Mouse (Mus musculus) intestine, embryonic 15.5 days (tissue): ENCODE measurements around the gene Pik3ap1. TPM values are rescaled to one million over a fixed set of nuclear protein-coding genes. Genes with fewer than 3 reads are reported as not detected.

Source experiments
- ATAC-seq: fragments of 200-750 bp; cut with Nextera tagmentation; 2 replicates; pipeline ENCODE4 v1.8.0; 2017; ENCODE audit warnings: moderate TSS enrichment, moderate library complexity
- H3K27ac ChIP-seq: fragments of 300-500 bp; sonication (generic); 2 replicates; pipeline ENCODE4 v1.5.1; 2015; ENCODE audit warnings: mild to moderate bottlenecking, inconsistent platforms
- H3K27me3 ChIP-seq: fragments of 300-500 bp; sonication (generic); replicated peaks from 2 replicates; pipeline ENCODE4 v1.6.1; 2015; ENCODE audit warnings: inconsistent platforms
- H3K36me3 ChIP-seq: fragments of 300-500 bp; sonication (generic); 2 replicates; pipeline ENCODE4 v1.6.1; 2015; ENCODE audit warnings: inconsistent platforms
- H3K4me1 ChIP-seq: fragments of 300-500 bp; sonication (generic); replicated peaks from 2 replicates; pipeline ENCODE4 v1.6.1; 2015; ENCODE audit warnings: inconsistent platforms
- H3K4me2 ChIP-seq: fragments of 300-500 bp; sonication (generic); replicated peaks from 2 replicates; pipeline ENCODE4 v1.6.1; 2015; ENCODE audit warnings: mild to moderate bottlenecking, inconsistent platforms
- H3K4me3 ChIP-seq: fragments of 300-500 bp; sonication (generic); replicated peaks from 2 replicates; pipeline ENCODE4 v1.5.1; 2015; ENCODE audit warnings: inconsistent platforms
- H3K9ac ChIP-seq: fragments of 300-500 bp; sonication (generic); 2 replicates; pipeline ENCODE4 v1.6.1; 2015; ENCODE audit warnings: inconsistent platforms
- H3K9me3 ChIP-seq: fragments of 300-500 bp; sonication (generic); 2 replicates; pipeline ENCODE4 v1.6.1; 2016; ENCODE audit warnings: inconsistent platforms
- WGBS: fragments of 180-500 bp; shearing (Covaris S2); methylation state at CpG from one replicate; pipeline ENCODE4 v1.1.7; 2015; 5-methylcytosine and 5-hydroxymethylcytosine counted together
- polyA plus RNA-seq: library from polyadenylated mRNA; unstranded; fragments of >200 nt; fragmentation: Nextera tagmentation; extraction: Ambion mirVana; gene quantifications from 2 replicates; pipeline ENCODE4 v1.2.1, GENCODE M21; 2015

Pik3ap1 gene
- polyA plus RNA-seq, 1 experiment from 2014 or later, result 6.4 TPM

DNA sequence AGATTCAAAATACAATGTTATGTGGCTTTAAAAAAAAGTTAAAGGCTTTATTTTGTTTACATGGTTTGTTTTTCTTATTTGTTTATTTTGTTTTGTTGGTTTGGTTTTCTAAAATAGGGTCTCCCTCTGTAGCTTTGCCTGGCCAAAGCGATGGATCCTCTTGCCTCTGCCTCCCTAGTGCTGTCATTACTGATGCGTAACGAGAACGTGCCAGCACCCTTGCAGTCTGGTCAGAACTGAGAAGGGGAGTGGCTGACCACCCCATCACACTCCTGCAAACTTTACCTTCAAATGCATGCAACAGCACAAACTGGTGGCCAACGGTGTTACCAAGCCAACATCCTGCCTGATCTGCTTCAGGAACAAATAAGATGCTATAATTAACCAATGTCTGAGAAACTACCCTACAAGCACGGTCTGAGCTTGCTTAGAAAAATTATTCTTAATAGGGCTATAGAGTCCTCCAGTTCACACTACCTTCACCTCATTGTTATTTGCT is 42.3 kb downstream of the Pik3ap1 start:
- H3K4me3 ChIP-seq, result no peak overlapping the region
- H3K27ac ChIP-seq, result no peak overlapping the region
- no peaks in the 10 kb centered on the region for H3K9me3 ChIP-seq
- no peak for ATAC-seq
- H3K4me1 ChIP-seq, result peaks cover 13% of the 10 kb centered on the region; the same call in 1 of the 2 replicates
- H3K9ac ChIP-seq, result no peak overlapping the region
- H3K4me2 ChIP-seq, result no peak overlapping the region
- no peaks in the 10 kb centered on the region for H3K36me3 ChIP-seq
- WGBS, result 80% methylated on average over 6 of the region's 6 CpGs
- no peaks in the 10 kb centered on the region for H3K27me3 ChIP-seq

DNA sequence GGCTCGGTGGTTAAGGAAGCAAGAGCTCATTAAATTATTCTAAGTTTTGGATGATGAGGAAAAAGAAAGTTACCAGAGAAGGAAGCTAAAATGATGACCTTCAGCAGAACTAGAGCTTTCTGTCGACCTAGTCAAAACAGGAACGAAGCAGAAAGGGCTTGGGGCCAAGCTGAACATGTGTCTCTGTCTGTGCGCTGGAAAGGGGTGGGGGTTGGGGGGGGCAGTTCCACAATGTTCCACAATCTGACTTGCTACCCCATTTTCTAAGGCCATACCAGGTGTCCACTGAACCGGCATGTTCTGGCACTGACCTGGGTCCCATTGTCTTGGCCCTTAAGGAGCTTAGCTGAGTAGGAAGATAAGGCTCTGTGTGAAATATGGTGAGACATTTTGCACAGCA is 43.2 kb downstream of the Pik3ap1 start:
- Histone ChIP-seq H3K36me3 (no peaks in the 10 kb centered on the region), H3K4me2 (no peak overlapping the region), H3K9ac (no peak overlapping the region), H3K27me3 (no peaks in the 10 kb centered on the region), H3K4me3 (no peak overlapping the region), H3K9me3 (no peaks in the 10 kb centered on the region), H3K4me1 (peaks cover 13% of the 10 kb centered on the region; the same call in 1 of the 2 replicates), H3K27ac (no peak overlapping the region)
- 82% methylated on average over 5 of the region's 5 CpGs for WGBS
- ATAC-seq, result no peak

DNA sequence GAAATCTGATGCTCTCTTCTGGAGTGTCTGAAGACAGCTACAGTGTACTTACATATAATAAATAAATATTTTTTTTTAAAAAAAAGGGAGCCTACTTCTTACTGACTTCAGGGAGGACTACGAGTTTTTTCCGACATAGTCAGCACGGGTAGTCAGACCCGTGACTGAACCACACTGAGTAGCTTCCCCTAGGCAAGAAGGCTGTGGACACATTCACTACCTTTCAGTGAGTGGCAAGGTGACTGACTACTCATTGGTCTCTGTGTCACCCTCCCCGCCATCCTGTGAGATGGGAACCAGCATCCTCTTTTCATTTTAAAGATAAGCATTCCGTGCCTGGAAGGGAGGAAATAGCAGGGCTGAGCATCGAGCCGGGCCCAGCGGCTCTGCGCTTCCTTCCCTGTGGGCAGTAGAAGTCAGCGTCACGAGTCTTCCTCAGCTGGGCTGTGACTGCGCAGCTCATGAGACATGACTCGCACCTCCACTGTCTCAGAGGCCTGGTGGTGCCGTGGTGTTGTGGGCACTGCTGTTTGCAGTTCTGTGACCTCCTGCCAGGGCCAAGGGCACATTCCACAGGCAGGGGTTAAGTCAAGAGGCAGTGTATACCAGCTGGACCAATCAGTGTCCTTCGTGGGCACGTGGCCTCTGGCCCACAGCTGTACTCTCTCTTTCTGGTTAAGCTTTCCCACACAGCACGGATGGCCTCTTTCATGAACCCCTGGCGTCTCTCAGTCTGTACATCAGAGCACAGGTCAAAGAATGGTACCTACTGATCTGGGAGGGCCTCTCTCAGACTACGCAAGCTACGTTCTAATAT is 45.7 kb downstream of the Pik3ap1 start:
- 53% methylated on average over 21 of the region's 21 CpGs for WGBS
- Histone ChIP-seq H3K27me3 (no peaks in the 10 kb centered on the region), H3K4me2 (no peak overlapping the region), H3K9ac (no peak overlapping the region), H3K4me3 (no peak overlapping the region), H3K9me3 (no peaks in the 10 kb centered on the region), H3K4me1 (0 out of 2 replicates have a peak, but pooled peaks cover 2% of the 10 kb centered on the region), H3K27ac (no peak overlapping the region), H3K36me3 (no peaks in the 10 kb centered on the region)
- ATAC-seq, result peak; percentile 43; the same call in 1 of the 2 replicates

DNA sequence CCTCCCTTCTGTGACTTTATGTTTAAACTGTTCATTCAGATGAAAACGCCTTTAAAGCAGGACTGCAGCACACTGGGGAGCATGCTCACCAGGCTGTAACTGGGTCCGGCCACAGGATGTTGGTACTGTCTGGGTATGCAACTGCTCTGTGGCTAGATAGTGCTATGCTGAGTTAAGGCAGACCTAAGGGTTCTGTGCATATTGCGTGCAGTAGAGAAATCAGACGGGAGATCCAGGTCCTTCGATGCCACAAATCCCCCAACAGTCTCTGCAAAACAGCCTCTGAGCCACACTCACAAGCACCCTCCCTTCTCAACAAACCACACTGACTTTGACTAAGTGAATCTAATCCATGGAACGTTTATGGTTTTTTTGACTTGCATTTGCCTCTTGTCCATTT is 46.5 kb downstream of the Pik3ap1 start:
- H3K4me2 ChIP-seq, result no peak overlapping the region
- H3K36me3 ChIP-seq, result no peaks in the 10 kb centered on the region
- H3K9ac ChIP-seq, result no peak overlapping the region
- H3K4me1 ChIP-seq, result 0 out of 2 replicates have a peak, but pooled peaks cover 2% of the 10 kb centered on the region
- H3K27ac ChIP-seq, result no peak overlapping the region
- WGBS, result 75% methylated on average over 6 of the region's 6 CpGs
- H3K27me3 ChIP-seq, result no peaks in the 10 kb centered on the region
- ATAC-seq, result no peak
- no peak overlapping the region for H3K4me3 ChIP-seq
- H3K9me3 ChIP-seq, result no peaks in the 10 kb centered on the region

DNA sequence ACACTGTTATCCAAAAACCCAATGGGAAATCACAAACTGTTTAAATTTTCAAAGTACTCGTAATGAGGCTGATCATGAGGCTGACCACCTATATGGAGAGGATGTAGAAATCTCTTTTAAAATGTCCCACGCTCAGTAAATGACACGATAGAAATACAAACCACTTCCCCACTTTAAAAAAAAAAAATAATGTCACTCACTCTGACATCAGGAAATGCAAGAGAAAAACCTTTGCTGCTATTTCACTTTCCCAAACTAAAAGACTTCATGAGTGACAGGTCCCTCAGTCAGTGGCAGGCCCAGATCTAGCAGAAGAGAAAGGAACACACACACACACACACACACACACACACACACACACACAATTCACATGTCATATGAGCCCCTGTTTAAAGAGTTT is 49.2 kb downstream of the Pik3ap1 start:
- 84% methylated on average over 3 of the region's 3 CpGs for WGBS
- Histone ChIP-seq H3K36me3 (no peaks in the 10 kb centered on the region), H3K9ac (no peak overlapping the region), H3K27me3 (no peaks in the 10 kb centered on the region), H3K9me3 (no peaks in the 10 kb centered on the region), H3K4me2 (no peak overlapping the region), H3K27ac (no peak overlapping the region), H3K4me3 (no peak overlapping the region), H3K4me1 (0 out of 2 replicates have a peak, but pooled peaks cover 2% of the 10 kb centered on the region)
- ATAC-seq, result no peak

DNA sequence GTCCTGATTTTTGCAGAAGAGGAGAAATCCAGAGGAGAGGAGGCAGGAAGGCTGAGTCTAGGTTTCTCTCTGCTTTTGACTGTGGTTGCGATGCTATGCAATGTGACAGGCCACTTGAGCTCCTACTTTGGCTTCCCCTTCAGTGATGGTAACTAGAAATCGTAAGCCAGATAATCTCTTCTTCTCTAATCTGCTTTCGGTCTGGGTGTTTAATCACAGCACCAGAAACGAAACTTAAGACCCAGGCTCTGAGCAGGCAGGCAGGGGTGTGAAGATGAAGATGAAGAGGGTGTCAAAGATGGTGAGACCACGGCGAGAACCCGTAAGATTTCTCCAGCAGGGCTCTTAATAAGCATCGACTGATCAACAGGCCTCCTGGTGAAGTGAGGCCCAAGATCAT is 51.9 kb downstream of the Pik3ap1 start:
- Histone ChIP-seq H3K36me3 (no peaks in the 10 kb centered on the region), H3K4me2 (no peak overlapping the region), H3K27me3 (no peaks in the 10 kb centered on the region), H3K4me1 (no peaks in the 10 kb centered on the region), H3K27ac (no peak overlapping the region), H3K4me3 (no peak overlapping the region), H3K9me3 (no peaks in the 10 kb centered on the region), H3K9ac (no peak overlapping the region)
- ATAC-seq, result no peak
- WGBS, result 85% methylated on average over 8 of the region's 8 CpGs

DNA sequence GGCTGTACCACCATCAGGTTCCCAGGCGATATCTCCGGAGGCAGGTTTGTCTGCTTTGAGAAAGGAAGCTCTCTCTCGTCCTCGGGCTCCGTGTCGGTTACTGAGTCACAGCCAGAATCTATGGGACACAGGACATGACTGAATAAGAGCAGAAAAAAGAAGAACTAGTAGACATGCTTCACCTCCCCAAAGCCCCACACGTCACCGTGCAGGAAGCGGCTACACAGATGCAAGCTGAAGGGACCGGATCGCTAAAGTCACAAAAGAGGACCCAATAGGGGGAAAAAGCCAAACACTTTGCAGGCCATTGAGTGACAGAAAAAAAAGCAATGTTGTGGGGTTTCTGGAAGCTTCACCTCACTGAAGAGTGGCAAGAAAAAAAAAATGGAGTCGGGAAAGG is 52.7 kb downstream of the Pik3ap1 start:
- no peak overlapping the region for H3K4me3 ChIP-seq
- no peaks in the 10 kb centered on the region for H3K9me3 ChIP-seq
- H3K27ac ChIP-seq, result no peak overlapping the region
- no peaks in the 10 kb centered on the region for H3K36me3 ChIP-seq
- 88% methylated on average over 12 of the region's 12 CpGs for WGBS
- no peak overlapping the region for H3K9ac ChIP-seq
- no peaks in the 10 kb centered on the region for H3K4me1 ChIP-seq
- H3K27me3 ChIP-seq, result no peaks in the 10 kb centered on the region
- no peak for ATAC-seq
- H3K4me2 ChIP-seq, result no peak overlapping the region

DNA sequence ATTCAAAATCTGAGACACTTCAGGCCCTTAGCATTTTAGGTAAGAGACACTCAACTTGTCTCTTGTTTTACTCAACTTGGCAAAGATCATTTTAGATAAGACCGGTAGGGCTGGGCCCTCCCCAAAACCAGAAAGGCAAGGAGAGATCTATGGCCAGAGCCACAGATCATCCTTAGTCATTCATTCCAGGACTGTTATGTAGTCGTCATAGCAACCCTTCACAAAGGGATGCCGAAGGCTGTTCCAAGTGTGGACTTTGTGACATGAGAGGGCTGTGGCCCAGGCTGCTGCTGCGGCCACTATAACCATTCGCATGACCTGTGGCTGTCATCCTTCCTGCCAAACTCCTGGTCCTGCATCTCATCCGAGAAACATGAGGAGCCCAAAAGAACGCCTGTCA is 54.5 kb downstream of the Pik3ap1 start:
- WGBS, result 77% methylated on average over 7 of the region's 7 CpGs
- Histone ChIP-seq H3K9ac (no peak overlapping the region), H3K36me3 (no peaks in the 10 kb centered on the region), H3K27ac (no peak overlapping the region), H3K27me3 (no peaks in the 10 kb centered on the region), H3K9me3 (no peaks in the 10 kb centered on the region), H3K4me1 (no peaks in the 10 kb centered on the region), H3K4me2 (no peak overlapping the region), H3K4me3 (no peak overlapping the region)
- no peak for ATAC-seq

DNA sequence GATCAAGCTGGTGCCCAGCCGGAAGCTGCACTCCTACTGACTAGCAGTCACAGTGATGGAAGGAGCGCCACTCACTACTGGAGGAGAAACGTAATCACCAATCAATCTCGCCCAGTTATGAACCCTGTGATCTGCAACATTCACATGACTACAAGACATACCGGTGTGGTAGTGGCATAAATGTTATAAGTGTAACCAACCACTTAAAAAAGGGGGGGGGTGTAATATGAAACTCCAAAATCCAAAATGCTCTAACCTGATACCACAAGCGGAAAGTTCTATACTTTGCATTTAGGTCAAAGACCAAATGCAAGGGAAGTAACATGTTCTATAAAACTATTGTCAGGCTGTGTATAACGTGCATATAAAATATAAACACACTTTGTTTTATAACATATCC is 54.9 kb downstream of the Pik3ap1 start:
- Histone ChIP-seq H3K4me1 (no peaks in the 10 kb centered on the region), H3K27ac (no peak overlapping the region), H3K27me3 (no peaks in the 10 kb centered on the region), H3K4me2 (no peak overlapping the region), H3K9me3 (no peaks in the 10 kb centered on the region), H3K36me3 (no peaks in the 10 kb centered on the region), H3K4me3 (no peak overlapping the region), H3K9ac (no peak overlapping the region)
- WGBS, result 94% methylated on average over 7 of the region's 7 CpGs
- ATAC-seq, result no peak

DNA sequence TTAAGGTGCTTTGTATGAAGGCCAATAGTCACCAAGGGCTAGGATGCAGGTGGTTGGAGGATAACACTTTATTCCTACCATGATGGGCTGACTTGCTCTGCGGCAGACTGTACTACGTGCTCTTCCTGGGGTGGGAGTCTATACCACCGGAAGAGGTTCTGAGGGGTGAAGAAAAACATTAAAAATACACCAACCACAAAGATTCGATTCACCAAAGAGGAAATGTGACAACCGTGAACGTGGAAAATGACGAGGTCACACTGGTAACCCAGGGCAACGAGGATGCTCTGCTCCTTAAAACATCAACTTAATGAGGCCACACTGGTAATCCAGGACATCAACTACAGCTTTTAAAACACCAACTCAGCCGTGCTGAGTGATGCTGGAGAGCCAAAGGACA is 56.2 kb downstream of the Pik3ap1 start:
- no peaks in the 10 kb centered on the region for H3K4me1 ChIP-seq
- no peak for ATAC-seq
- H3K27ac ChIP-seq, result no peak overlapping the region
- 85% methylated on average over 9 of the region's 9 CpGs for WGBS
- no peak overlapping the region for H3K9ac ChIP-seq
- H3K9me3 ChIP-seq, result no peaks in the 10 kb centered on the region
- no peaks in the 10 kb centered on the region for H3K27me3 ChIP-seq
- H3K4me3 ChIP-seq, result no peak overlapping the region
- H3K36me3 ChIP-seq, result no peaks in the 10 kb centered on the region
- H3K4me2 ChIP-seq, result no peak overlapping the region

DNA sequence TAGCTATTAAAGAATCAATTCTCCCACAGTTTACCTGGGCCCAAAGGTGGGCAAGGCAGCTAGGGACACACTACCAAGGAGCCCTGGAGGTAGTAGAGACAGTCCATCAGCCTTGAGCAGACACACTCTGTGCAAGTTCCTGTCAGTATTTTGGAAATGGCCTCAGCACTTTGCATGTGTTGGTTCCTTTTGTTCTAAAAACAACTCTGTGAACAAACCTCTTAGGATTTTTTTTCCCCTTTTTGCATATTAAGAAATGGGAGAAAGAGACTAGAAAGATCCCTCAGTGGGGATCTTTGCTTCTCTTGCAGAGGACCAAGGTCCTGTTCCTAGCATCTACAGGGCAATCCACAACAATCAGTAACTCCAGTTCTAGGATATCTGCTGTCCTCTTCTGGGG is 61.1 kb downstream of the Pik3ap1 start:
- Histone ChIP-seq H3K36me3 (no peaks in the 10 kb centered on the region), H3K9me3 (no peaks in the 10 kb centered on the region), H3K27ac (no peak overlapping the region), H3K4me3 (no peak overlapping the region), H3K4me2 (no peak overlapping the region), H3K27me3 (no peaks in the 10 kb centered on the region), H3K9ac (no peak overlapping the region), H3K4me1 (no peaks in the 10 kb centered on the region)
- ATAC-seq, result no peak

DNA sequence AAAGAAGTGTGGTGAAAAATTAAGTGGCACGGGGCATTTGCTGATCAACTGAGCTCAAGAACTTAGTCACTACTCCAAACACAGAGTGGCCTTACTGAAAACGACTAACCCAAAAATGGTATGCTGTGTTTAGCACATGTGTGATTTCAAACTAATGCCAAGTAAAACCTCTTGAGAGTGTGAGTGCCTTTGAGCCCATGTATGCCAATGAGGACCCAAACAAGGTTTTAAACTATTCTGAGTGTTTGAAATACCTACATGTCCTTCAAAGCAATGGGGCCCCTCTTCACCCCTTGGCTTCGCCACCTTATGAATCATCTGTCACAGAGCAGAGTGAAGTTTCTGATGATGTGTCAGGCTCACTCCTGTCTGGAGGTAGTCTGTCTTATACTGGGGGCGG is 61.8 kb downstream of the Pik3ap1 start:
- ATAC-seq, result no peak
- H3K27ac ChIP-seq, result no peak overlapping the region
- WGBS, result 83% methylated on average over 4 of the region's 4 CpGs
- no peaks in the 10 kb centered on the region for H3K36me3 ChIP-seq
- no peaks in the 10 kb centered on the region for H3K4me1 ChIP-seq
- H3K9me3 ChIP-seq, result no peaks in the 10 kb centered on the region
- H3K9ac ChIP-seq, result no peak overlapping the region
- no peaks in the 10 kb centered on the region for H3K27me3 ChIP-seq
- no peak overlapping the region for H3K4me2 ChIP-seq
- H3K4me3 ChIP-seq, result no peak overlapping the region

DNA sequence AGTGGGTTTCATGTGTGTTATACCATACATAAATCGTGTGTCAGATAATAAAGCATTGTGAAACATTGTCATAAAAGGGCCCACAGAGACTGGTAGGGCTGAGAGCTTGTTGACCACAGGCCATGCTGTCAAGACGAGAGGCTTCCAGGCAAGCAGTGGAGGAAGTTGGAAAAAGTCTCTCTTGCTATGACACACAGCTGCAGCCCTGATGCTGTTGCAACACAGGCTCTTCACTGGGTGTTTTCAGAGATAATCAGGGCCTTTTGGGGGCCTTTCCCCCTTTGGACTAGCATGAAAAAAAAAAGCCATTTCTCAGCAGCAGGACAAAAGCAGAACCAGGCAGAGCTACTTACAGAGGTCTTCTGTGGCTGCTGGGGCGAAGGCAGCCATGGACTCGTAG is 63.8 kb downstream of the Pik3ap1 start:
- Histone ChIP-seq H3K27ac (no peak overlapping the region), H3K9ac (no peak overlapping the region), H3K4me1 (no peaks in the 10 kb centered on the region), H3K27me3 (no peaks in the 10 kb centered on the region; the same call in 1 of the 2 replicates), H3K9me3 (no peaks in the 10 kb centered on the region), H3K36me3 (no peaks in the 10 kb centered on the region), H3K4me2 (no peak overlapping the region), H3K4me3 (no peak overlapping the region)
- WGBS, result 74% methylated on average over 4 of the region's 4 CpGs
- ATAC-seq, result no peak
